Mouse (Mus musculus) embryo, embryonic 11 days (tissue): ENCODE measurements around the gene Tcf20.

Experiments
- DNase-seq: peaks from one replicate; pipeline ENCODE4 v3.0.0-alpha.2; 2015

Gene Tcf20

GRCm38 (mm10) chr15:82992079-82992783 is 4.6 kb upstream of the Tcf20 start:
- DNase-seq = no peak

GRCm38 (mm10) chr15:82989190-82989704 is 1.6 kb upstream of the Tcf20 start:
- no peak for DNase-seq

- DNase-seq = no peak
Measured at GRCm38 (mm10) chr15:82987014-82987731, 499 bp downstream of the Tcf20 start.

- no peak for DNase-seq
Measured at GRCm38 (mm10) chr15:82984574-82984973, 3.1 kb downstream of the Tcf20 start.

- DNase-seq = no peak
Measured at GRCm38 (mm10) chr15:82984097-82984496, 3.6 kb downstream of the Tcf20 start.

DNA sequence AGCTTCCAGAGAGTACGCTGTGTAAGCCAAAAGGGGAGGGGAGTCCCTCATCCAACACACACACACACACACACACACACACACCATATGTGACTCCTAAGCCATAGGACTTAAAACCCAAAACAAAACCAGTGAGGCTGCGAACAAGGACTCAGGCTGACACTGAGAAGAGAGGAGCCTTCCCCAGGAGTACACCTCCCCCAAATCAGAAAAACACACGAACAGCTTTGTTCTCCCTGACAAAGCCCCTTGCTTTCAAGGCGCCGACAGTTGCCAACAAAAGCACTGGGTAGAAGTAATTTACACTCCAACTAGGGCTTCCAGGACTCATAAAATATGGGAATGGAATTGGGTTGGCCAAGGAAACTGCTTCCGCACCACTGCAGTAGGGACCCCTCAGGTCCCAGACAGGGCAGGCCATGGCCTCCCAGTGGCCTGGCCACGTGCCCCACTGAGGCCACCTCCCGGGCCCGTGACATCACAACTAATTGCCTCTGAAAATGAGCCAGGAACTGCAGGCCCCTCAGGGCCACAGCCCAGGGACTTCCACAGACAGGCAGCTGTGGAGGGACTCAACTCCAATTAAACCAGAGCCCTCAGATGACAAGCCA is 4.2 kb downstream of the Tcf20 start:
- DNase-seq = peak; percentile 75

- peak; percentile 79 for DNase-seq
Measured at GRCm38 (mm10) chr15:82982724-82983415, 4.8 kb downstream of the Tcf20 start.

- DNase-seq = peak; percentile 52
Measured at GRCm38 (mm10) chr15:82981676-82982520, 5.8 kb downstream of the Tcf20 start.

GRCm38 (mm10) chr15:82979531-82979930 is 8.1 kb downstream of the Tcf20 start:
- no peak for DNase-seq

DNA sequence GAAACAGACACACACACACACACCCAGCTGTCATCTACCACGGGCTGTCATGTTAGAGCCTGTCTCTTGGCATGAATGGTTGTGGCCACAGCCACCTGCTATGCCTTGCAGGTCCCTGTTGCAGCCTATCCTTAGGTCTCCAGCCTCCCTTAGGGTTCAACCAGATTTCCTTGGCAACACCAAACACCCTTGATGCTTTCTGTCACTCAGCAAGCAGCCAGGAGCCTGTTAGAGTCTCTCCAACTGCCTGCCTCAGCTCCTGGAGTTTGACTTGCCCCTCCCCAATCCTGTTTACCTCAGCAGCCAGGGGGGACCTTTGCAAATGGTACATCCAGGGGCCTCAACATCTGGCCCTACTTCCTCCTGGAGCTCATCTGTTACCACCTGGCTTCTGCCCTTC is 13.2 kb downstream of the Tcf20 start:
- DNase-seq = no peak

GRCm38 (mm10) chr15:82969206-82969721 is 18.4 kb downstream of the Tcf20 start:
- DNase-seq = no peak

DNA sequence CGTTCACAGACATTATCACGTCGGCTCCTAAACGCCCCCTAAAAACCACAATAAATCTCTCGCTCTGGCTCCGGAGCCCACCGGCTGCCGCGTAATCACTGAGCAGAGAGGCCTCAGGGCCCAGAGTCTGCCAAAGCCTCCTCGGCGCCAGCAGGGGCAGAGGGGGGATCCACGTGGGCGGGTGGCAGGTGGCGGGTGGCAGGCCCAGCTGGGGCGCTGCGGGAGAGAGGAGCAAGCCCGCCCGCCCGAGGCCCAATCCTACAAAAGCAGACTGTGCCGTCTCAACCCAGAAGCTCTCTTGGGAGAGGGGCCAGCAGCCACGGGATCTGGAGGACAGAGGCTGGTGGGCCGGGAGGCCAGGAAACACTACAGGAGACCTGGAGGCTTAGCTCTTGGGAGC is 19.2 kb downstream of the Tcf20 start:
- DNase-seq = peak; percentile 74

DNA sequence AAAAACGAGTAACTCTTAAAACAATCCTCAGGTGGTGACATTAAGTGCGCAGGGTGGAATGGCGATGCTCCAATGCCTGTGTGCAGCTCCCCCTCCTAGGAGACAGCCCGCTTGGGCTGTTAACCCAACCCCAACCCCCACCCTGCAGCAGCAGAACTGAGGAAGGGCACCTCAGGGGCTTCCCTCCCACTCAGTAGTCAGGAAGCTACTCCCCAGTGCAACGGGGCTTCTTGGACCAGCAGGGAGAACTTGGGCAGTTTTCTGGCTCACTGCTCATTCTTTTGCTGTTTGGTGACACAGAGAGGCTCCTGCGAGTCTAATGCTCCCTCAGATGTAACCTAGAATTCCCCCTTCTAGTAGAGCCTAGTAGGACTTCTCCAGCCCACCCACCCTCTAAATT is 19.7 kb downstream of the Tcf20 start:
- DNase-seq = no peak

- no peak for DNase-seq
Measured at GRCm38 (mm10) chr15:82964266-82964825, 23.3 kb downstream of the Tcf20 start.

DNA sequence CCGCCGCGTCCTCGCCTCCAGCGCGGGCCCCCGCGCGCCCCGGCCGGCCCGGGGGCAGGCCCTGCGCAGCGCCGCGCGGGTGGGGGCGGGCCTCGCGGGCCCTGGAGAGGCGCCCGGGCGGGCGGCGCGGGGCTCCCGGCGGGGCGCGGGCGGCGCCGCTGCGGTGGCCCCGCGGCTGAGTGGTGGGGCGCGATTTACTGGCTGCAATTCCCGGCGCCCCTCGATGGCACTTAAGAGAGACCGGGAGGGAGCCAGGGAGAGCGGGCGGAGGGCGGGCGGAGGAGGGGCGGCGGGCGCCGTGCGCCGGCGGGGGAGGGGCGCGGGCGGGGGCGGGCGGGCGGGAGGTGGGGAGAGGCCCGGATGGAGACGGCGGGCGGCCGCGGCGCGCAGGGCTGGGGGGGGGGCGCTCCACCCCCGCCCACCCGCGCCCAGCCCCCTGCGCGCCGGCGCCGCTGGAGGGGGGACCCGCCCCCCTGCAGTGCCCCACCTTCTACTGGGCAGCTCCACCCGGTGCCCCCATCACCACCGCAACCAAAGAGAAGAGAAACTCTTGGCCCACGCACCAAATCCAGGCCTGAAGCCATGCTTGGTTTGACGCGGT is 24.0 kb downstream of the Tcf20 start:
- peak; percentile 71 for DNase-seq

GRCm38 (mm10) chr15:82963090-82963489 is 24.6 kb downstream of the Tcf20 start:
- DNase-seq = peak; percentile 52

DNA sequence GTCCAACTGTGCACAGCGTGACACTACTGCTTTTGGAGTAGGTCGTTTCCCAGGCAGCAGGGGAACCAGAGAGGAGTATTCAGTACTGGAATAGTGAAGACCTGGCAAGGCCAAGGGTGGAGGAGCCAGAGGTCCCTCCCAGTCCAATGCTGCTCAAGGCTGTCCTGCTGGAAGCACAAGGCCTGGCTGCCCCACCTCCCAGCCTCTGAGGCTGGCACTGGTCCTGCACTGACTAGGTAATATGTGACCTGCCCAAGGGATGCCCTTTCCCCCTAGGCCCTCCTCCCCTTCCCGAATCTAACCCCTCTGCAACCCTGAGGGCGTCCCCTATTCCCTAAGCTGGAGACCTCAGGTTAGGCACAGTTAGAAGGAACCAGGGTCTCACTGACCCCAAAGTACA is 25.1 kb downstream of the Tcf20 start:
- peak; percentile 30 for DNase-seq

DNA sequence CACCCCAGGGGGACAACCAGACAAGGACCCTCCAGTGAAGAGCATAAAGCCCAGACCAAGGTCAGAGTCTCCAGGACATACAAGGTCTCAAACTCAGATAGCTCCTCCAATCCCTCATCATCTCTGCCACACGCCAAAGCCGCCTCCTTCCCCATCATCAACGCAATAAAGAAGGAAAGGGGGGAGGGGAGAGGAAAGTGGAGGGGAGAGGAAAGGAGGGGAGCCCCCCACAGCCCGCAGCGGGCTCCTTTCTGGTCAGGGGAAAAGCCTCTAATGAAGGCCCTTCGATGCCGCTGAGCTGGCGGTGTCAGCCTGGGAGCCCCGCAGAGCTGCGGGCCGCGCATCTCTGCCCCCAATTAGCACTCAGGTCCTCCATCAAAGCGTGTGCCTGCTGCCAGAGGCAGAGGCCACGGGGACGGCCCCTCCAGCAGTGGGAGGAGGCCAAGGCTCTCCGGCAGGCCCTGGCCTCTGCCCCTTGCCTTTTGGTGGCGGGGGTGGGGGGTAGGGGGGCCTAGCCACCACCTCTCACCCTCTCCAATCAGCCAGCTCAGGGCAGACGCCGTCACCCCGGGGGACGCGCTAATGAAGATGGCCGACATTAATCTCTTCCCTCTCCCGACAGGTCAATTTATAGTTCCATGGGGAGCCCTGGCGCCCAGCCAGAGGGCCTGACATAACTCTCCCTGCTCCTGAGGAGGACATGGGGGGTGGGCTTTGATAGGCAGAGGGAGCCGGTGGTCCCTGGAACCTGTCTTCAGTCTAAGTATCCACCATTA is 26.7 kb downstream of the Tcf20 start:
- DNase-seq = peak; percentile 74

GRCm38 (mm10) chr15:82959151-82959550 is 28.5 kb downstream of the Tcf20 start:
- DNase-seq = no peak

GRCm38 (mm10) chr15:82958253-82958701 is 29.4 kb downstream of the Tcf20 start:
- DNase-seq = peak; percentile 55
